Mouse (Mus musculus) heart, adult 2 months (tissue): Measurements from ENCODE around the gene Tlcd1.

ENCODE experiments used
- CTCF ChIP-seq: fragments of 200-600 bp; IDR thresholded peaks from 2 replicates; pipeline ENCODE4 v1.8.1; 2022; ENCODE audit warnings: antibody characterized with exemption, mild to moderate bottlenecking, moderate library complexity
- EP300 ChIP-seq: fragments of 200-500 bp; IDR thresholded peaks from 2 replicates; pipeline ENCODE4 v1.6.1; 2011; ENCODE audit warnings: low read depth, low read length, control low read depth; ENCODE audit not compliant: insufficient read depth
- POLR2A ChIP-seq: fragments of 200-500 bp; IDR thresholded peaks from 2 replicates; pipeline ENCODE4 v1.6.1; 2011; ENCODE audit warnings: mild to moderate bottlenecking, low read depth, low read length, control low read depth; ENCODE audit not compliant: insufficient read depth

DNA sequence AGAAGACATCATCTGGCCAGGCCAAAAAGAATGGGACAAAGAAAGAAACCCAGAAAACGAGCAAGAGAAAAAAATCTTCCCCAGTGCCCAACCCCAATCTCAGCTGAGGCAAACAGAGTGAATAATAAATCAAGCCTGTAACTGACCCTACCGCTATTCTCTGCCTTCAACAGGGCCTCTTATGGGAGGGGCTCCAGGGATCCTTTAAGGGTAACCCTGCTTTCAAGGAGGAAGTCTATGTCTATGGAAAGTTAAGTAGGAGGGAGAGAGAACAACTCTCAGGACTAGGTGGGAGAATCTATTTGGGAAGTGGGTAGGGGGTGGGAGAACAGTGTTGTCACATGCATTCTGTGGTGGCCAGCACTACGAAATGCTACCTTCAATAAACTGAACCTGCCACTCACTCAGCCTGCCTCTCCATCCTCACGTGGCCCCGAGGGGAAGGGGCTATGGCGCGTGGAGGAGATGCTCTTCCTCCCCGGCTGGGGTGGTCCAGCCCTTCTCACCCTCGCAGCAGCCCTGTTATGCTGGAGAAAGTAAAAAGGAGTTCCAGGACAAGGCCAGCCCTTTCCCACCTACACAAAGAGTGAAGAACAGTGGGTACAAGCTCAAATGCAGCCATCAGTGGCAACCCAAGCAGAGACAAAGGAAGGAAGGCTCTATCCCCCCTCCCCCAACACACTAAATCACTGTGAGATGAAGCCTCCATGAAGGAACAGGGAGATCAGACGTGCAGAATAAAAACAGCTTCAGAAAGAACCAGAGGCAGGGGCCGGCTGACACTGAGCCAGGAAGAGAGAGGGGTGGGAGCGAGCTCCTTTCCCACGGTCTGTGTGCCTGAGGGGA is 29.1 kb downstream of the Tlcd1 start:
- TF ChIP-seq EP300 (no peak), POLR2A (no peak), CTCF (no peak)
